Mouse (Mus musculus): ENCODE measurements around the gene Nlgn3. TPM values are rescaled to one million over a fixed set of nuclear protein-coding genes. Genes with fewer than 3 reads are reported as not detected.

The Nlgn3 gene
- polyA plus RNA-seq (2015; fragmentation: Nextera tagmentation; extraction: Ambion mirVana), result 0.05 and 0.06 TPM in 2 replicates

- no peak for ATAC-seq
- Histone ChIP-seq H3K4me3 (ENCODE audit: low read depth, low read length) (no peak within 1 kb of the TSS), H3K4me1 (ENCODE audit: insufficient read depth) (no peaks in the 10 kb centered on the region), H3K9me3 (ENCODE audit: low read length) (no peaks in the 10 kb centered on the region), H3K9ac (replicated peaks) (no peak within 1 kb of the TSS), H3K36me3 (replicated peaks; ENCODE audit: insufficient read depth, low read length) (peaks cover 6% of the 10 kb centered on the region; the same call in 1 of the 2 replicates), H3K4me2 (ENCODE audit: low read depth, low read length) (peak within 1 kb of the TSS; percentile 18; the same call in 1 of the 2 replicates), H3K27ac (ENCODE audit: low read depth) (no peak within 1 kb of the TSS), H3K27me3 (ENCODE audit: insufficient read depth, low read length) (peaks cover 6% of the 10 kb centered on the region; the same call in 1 of the 2 replicates)
- TF ChIP-seq EP300 (IDR thresholded peaks at IDR 0.05; ENCODE audit: low read depth) (no peak), CTCF (IDR thresholded peaks at IDR 0.05; ENCODE audit: low read depth) (no peak)
- whole genome bisulfite sequencing (ENCODE audit: insufficient replicate concordance), result 12% methylated on average over 15 of the region's 24 CpGs
- no peak for DNase-seq
Observed at GRCm38 (mm10) chrX:101299055-101299454, at the start of gene Nlgn3. Gene Nlgn3, plus strand, starts transcription at chrX:101299168.

DNA sequence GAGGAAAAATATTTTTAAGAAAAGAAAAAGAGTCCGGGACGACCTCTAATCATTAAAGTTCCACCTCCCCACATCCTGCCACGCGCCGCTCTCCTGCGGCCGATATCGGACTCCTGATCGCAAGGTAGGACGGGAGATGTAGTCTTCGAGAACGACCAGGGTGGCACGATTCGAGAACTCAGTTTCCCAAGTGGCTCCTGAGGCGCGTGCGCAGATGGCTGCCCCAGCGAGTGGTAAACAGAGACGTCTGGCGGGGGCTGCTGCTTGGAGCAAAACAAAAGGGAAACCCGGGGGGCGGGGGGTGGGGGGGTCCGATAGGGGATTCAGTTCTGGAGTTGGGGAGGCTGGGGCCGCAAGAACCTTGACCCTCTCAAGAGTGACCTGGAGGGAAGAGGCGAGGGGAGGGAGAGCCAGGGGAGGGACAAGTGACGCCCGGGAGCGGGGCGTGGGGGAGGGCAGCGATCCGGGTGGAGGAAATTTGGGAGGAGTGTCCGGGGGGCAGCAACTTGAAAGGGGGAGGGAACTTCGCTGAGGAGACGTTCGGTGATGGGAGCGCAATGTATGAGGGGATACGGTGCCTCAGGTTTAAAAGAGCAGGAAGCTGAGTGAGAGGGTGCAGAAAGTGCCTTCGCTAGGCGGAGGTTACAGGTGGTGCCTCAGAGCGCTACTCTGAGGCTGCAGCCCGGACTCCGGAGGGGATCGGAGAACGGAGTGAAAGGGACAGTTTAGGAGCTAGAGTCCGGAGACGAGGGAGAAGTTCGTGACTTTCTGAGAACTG, 44.8 kb upstream of the Nlgn3 start, which contains the start of gene Foxo4:
TSS of gene Foxo4 (plus strand) at position 577 of the 778 bp plus-strand sequence.
- WGBS (ENCODE audit: insufficient replicate concordance), result 20% methylated on average over 47 of the region's 47 CpGs
- Histone ChIP-seq H3K9me3 (ENCODE audit: low read length) (no peaks in the 10 kb centered on the region), H3K27me3 (ENCODE audit: insufficient read depth, low read length) (no peaks in the 10 kb centered on the region), H3K9ac (replicated peaks) (peak within 1 kb of the TSS; percentile 69), H3K36me3 (replicated peaks; ENCODE audit: insufficient read depth, low read length) (peaks cover 5% of the 10 kb centered on the region), H3K4me2 (ENCODE audit: low read depth, low read length) (peak within 1 kb of the TSS; percentile 83), H3K4me3 (ENCODE audit: low read depth, low read length) (peak within 1 kb of the TSS; percentile 64), H3K4me1 (ENCODE audit: insufficient read depth) (no peaks in the 10 kb centered on the region), H3K27ac (ENCODE audit: low read depth) (peak within 1 kb of the TSS; percentile 75)
- TF ChIP-seq EP300 (IDR thresholded peaks at IDR 0.05; ENCODE audit: low read depth) (no peak), CTCF (IDR thresholded peaks at IDR 0.05; ENCODE audit: low read depth) (no peak)
- peak; percentile 86 for DNase-seq
- ATAC-seq, result peak; percentile 95

- H3K9ac ChIP-seq (replicated peaks), result peak overlapping the region; percentile 69
- no peaks in the 10 kb centered on the region for H3K4me1 ChIP-seq (ENCODE audit: insufficient read depth)
- DNase-seq (peak; percentile 18), ATAC-seq (peak; percentile 10)
- peak overlapping the region; percentile 83 for H3K4me2 ChIP-seq (ENCODE audit: low read depth, low read length)
- H3K27me3 ChIP-seq (ENCODE audit: insufficient read depth, low read length), result no peaks in the 10 kb centered on the region
- TF ChIP-seq CTCF (IDR thresholded peaks at IDR 0.05; ENCODE audit: low read depth), result no peak
- TF ChIP-seq EP300 (IDR thresholded peaks at IDR 0.05; ENCODE audit: low read depth), result no peak
- H3K4me3 ChIP-seq (ENCODE audit: low read depth, low read length), result peak overlapping the region; percentile 64
- H3K36me3 ChIP-seq (replicated peaks; ENCODE audit: insufficient read depth, low read length), result peaks cover 5% of the 10 kb centered on the region
- WGBS (ENCODE audit: insufficient replicate concordance), result 19% methylated on average over 22 of the region's 26 CpGs
- H3K9me3 ChIP-seq (ENCODE audit: low read length), result no peaks in the 10 kb centered on the region
- H3K27ac ChIP-seq (ENCODE audit: low read depth), result peak overlapping the region; percentile 75
Observed at GRCm38 (mm10) chrX:101254740-101255139, 44.2 kb upstream of the Nlgn3 start.

DNA sequence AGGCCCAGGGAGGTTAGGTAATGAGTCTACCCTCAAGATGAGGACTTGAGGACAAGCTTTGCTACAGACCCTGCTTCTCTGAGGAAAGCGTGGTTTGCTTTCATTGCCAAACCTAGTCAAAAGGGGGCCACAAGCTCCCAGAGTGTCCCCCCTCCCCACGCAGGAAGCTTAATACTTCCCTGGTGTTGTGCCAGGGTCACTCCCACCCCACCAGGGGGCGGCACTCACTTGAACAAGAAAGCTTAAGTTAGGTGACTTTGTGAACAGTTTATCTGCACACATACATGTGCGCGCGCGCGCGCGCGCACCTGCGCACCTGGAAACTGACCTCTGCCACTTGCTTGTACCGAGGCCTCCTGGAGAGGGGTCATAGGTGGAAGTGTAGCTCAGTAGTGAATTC, 42.4 kb upstream of the Nlgn3 start:
- H3K4me2 ChIP-seq (ENCODE audit: low read depth, low read length), result no peak overlapping the region

DNA sequence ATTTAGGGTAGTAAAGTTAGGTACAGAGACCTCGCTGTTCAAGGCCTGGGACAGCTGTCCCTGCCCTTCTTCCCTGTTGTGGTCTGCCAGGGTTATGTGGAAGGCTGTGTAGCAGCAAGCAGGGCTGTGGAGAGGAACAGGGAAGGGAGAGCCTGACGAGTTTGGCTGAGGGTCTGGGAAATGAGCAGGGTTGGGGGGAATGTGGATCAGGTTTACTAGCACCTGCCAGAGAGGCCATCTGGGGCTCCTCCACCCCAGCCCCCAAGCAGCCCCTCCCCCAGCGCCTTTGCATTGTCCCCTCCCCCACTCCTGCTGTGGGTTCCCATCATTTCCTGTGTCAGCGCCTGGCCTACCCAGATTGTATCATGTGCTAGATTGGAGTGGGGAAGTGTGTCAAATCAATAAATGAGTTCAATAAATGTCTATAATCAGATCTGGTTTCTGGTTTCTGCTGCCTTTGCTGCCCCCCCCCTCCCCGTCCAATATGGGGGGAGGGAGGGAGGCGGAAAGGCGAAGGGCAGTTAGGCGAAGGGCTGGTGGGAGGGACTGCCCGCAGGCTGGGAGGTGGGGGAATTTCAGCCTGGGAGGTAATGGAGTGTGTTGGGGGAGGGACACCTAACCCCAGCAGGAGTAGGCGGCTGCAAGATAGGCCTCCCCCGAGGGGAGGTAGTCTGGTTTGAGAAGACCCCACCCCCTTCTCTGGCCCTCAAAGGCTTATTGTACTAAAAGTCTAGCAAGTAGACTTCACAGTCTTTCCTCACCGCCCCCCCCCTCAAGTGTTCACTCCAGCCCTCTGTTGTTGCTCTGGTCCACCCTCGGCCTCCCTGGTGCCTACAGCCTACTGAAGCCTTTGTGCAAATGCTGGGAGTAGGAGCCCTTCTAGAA, 38.3 kb upstream of the Nlgn3 start:
- TF ChIP-seq EP300 (IDR thresholded peaks at IDR 0.05; ENCODE audit: low read depth) (no peak), CTCF (IDR thresholded peaks at IDR 0.05; ENCODE audit: low read depth) (no peak)
- no peak for ATAC-seq
- H3K27me3 ChIP-seq (ENCODE audit: insufficient read depth, low read length), result no peaks in the 10 kb centered on the region
- peaks cover 4% of the 10 kb centered on the region; the same call in 1 of the 2 replicates for H3K4me1 ChIP-seq (ENCODE audit: insufficient read depth)
- no peak overlapping the region for H3K4me2 ChIP-seq (ENCODE audit: low read depth, low read length)
- no peak overlapping the region for H3K4me3 ChIP-seq (ENCODE audit: low read depth, low read length)
- no peak overlapping the region for H3K9ac ChIP-seq (replicated peaks)
- H3K27ac ChIP-seq (ENCODE audit: low read depth), result no peak overlapping the region
- 43% methylated on average over 11 of the region's 13 CpGs for WGBS (ENCODE audit: insufficient replicate concordance)
- no peaks in the 10 kb centered on the region for H3K9me3 ChIP-seq (ENCODE audit: low read length)
- peak; percentile 20 for DNase-seq
- H3K36me3 ChIP-seq (replicated peaks; ENCODE audit: insufficient read depth, low read length), result peaks cover 5% of the 10 kb centered on the region

More for the DNA sequence above, 42.4 kb upstream of the Nlgn3 start:
- TF ChIP-seq EP300 (IDR thresholded peaks at IDR 0.05; ENCODE audit: low read depth) (no peak), CTCF (IDR thresholded peaks at IDR 0.05; ENCODE audit: low read depth) (peak; percentile 51)
- no peak overlapping the region for H3K4me3 ChIP-seq (ENCODE audit: low read depth, low read length)
- no peaks in the 10 kb centered on the region for H3K9me3 ChIP-seq (ENCODE audit: low read length)
- no peaks in the 10 kb centered on the region for H3K27me3 ChIP-seq (ENCODE audit: insufficient read depth, low read length)
- H3K4me1 ChIP-seq (ENCODE audit: insufficient read depth), result peaks cover 4% of the 10 kb centered on the region; the same call in 1 of the 2 replicates
- H3K27ac ChIP-seq (ENCODE audit: low read depth), result no peak overlapping the region
- peaks cover 5% of the 10 kb centered on the region for H3K36me3 ChIP-seq (replicated peaks; ENCODE audit: insufficient read depth, low read length)
- ATAC-seq (no peak), DNase-seq (peak; percentile 44)
- 80% methylated on average over 13 of the region's 13 CpGs for WGBS (ENCODE audit: insufficient replicate concordance)
- no peak overlapping the region for H3K9ac ChIP-seq (replicated peaks)

GRCm38 (mm10) chrX:101263892-101264291, 35.1 kb upstream of the Nlgn3 start, which contains the start of gene Gm614:
Gene Gm614, minus strand, starts transcription at chrX:101263992.
- Histone ChIP-seq H3K4me1 (ENCODE audit: insufficient read depth) (peaks cover 4% of the 10 kb centered on the region; the same call in 1 of the 2 replicates), H3K4me3 (ENCODE audit: low read depth, low read length) (no peak within 1 kb of the TSS), H3K9ac (replicated peaks) (no peak within 1 kb of the TSS), H3K4me2 (ENCODE audit: low read depth, low read length) (no peak within 1 kb of the TSS), H3K9me3 (ENCODE audit: low read length) (no peaks in the 10 kb centered on the region), H3K27me3 (ENCODE audit: insufficient read depth, low read length) (no peaks in the 10 kb centered on the region), H3K36me3 (replicated peaks; ENCODE audit: insufficient read depth, low read length) (no peaks in the 10 kb centered on the region), H3K27ac (ENCODE audit: low read depth) (no peak within 1 kb of the TSS)
- ATAC-seq (no peak), DNase-seq (no peak)
- TF ChIP-seq EP300 (IDR thresholded peaks at IDR 0.05; ENCODE audit: low read depth) (no peak), CTCF (IDR thresholded peaks at IDR 0.05; ENCODE audit: low read depth) (no peak)
- WGBS (ENCODE audit: insufficient replicate concordance), result 57% methylated on average over 1 of the region's 1 CpGs

All from liver, postnatal 0 days (tissue).